Mouse (Mus musculus): ENCODE data around the gene Hmcn1. TPM values are rescaled to one million over a fixed set of nuclear protein-coding genes. Genes with fewer than 3 reads are reported as not detected.

The Hmcn1 gene
- polyA plus RNA-seq, 1 experiment from 2014 or later, result 20.9 TPM

DNA sequence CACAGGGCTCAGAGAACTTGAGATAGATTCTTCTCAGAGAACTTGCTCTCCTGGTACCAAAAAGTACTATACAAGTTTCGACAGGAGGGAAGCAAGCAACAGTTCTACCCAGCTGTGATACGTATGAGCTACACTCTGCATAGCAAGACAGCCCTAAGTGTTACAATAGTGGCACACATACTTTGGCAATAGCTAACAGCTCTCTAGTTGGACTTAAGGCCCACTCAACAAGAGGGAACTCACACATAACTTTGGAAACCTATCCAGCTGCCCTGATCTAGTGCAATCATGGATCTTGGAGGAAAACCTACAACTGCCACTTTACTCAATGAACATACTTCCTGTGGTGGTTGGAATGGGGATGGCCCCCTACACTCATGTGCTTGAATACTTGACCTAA lies 480.2 kb downstream of the Hmcn1 start:
- Histone ChIP-seq H3K9me3 (replicated peaks) (no peaks in the 10 kb centered on the region), H3K4me3 (no peak overlapping the region), H3K9ac (no peak overlapping the region), H3K36me3 (no peaks in the 10 kb centered on the region), H3K4me1 (replicated peaks) (0 out of 2 replicates have a peak, but pooled peaks cover 3% of the 10 kb centered on the region), H3K27ac (ENCODE audit: poor library complexity, severe bottlenecking) (no peak overlapping the region), H3K4me2 (no peak overlapping the region), H3K27me3 (replicated peaks) (no peaks in the 10 kb centered on the region)
- 74% methylated on average over 2 of the region's 2 CpGs for WGBS
- no peak for ATAC-seq (ENCODE audit: insufficient number of reproducible peaks, low FRiP score)

Other genes with a start within 250 kb of the Hmcn1 start
- gene Gm47985, start 189.1 kb upstream of the Hmcn1 start, polyA plus RNA-seq (2016; fragmentation: Nextera tagmentation; extraction: Ambion mirVana), result 2.9 and 3.1 TPM in 2 replicates
- 0.28 and 0.89 TPM in 2 replicates for gene Gm8947, start 198.9 kb upstream of the Hmcn1 start, polyA plus RNA-seq (2016; fragmentation: Nextera tagmentation; extraction: Ambion mirVana)
- gene Gm47995, start 205.0 kb upstream of the Hmcn1 start, polyA plus RNA-seq (2016; fragmentation: Nextera tagmentation; extraction: Ambion mirVana), result 0.45 and 0.49 TPM in 2 replicates
- gene 3110040M04Rik, start 210.7 kb upstream of the Hmcn1 start, polyA plus RNA-seq (2016; fragmentation: Nextera tagmentation; extraction: Ambion mirVana), result 0.36 and 0.55 TPM in 2 replicates
- 0.32 TPM in 1 of 2 replicates, not detected in the other for gene Gm47996, start 216.7 kb upstream of the Hmcn1 start, polyA plus RNA-seq (2016; fragmentation: Nextera tagmentation; extraction: Ambion mirVana)